Mouse (Mus musculus) testis, adult 2 months (tissue): ENCODE results near the gene Serinc5.

Source experiments
- CTCF ChIP-seq: fragments of 200-500 bp; IDR thresholded peaks from 2 replicates; pipeline ENCODE4 v1.5.1; 2012; ENCODE audit warnings: low read depth, mild to moderate bottlenecking, inconsistent platforms, low read length, moderate library complexity; ENCODE audit not compliant: control insufficient read depth, insufficient read depth, insufficient replicate concordance
- POLR2A ChIP-seq: fragments of 200-500 bp; IDR thresholded peaks from 2 replicates; pipeline ENCODE4 v1.6.1; 2012; ENCODE audit warnings: low read depth, mild to moderate bottlenecking, inconsistent platforms, low read length, moderate library complexity; ENCODE audit not compliant: control insufficient read depth

DNA sequence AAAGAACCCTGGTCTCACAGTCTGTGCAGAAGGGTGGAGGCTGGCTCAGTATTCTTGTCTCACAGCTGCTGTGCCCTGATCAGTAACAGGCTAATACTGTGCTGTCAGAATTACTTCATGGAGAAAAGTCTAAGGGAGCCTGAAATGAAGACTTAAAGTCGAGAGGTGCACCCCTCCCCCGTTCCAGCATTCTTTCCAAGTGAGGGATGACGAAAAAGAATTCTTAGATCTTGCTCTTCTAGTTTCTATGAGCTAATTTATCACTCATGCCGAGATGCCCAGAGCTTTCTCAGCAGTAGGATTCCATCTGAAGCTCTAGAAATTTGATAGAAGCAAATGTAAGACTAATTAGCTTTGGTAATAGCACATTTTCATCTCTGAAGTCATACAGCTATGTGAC is 66.8 kb downstream of the Serinc5 start:
- TF ChIP-seq POLR2A = no peak
- TF ChIP-seq CTCF = no peak
